11 mouse cellular contexts compared by ENCODE assay signal in genomic region chr2:154294746-154295145, GRCm38 (mm10). TPM values are rescaled to one million over a fixed set of nuclear protein-coding genes. Genes with fewer than 3 reads are reported as not detected.
A peak's percentile ranks its signal among the peaks of the same experiment; 100 is the strongest.
DNase-seq lines count a peak whose midpoint lies in the region; ATAC-seq lines count a peak whose summit lies in the region.
"Not testable (repeated sequence)": the region's sequence is repeated elsewhere in the genome, so short reads cannot be mapped to it uniquely, and the experiment has no call there.
"Had no signal": no experiment of that assay in that cellular context is flagged by ENCODE, and none has a peak within 500 bp of the region (broad histone marks: within the 10 kb centered on the region; RNA-seq: fewer than 3 reads in every experiment).

No protein-coding gene starts in this region.

- not testable (repeated sequence) for H3K27ac ChIP-seq in heart, embryonic 11.5 days (ENCODE audit: low read depth, low read length); limb, embryonic 13.5 days; midbrain, embryonic 13.5 days

- not testable (repeated sequence) for H3K27me3 ChIP-seq in heart, embryonic 11.5 days (ENCODE audit: control insufficient read depth, insufficient read depth, low read length); limb, embryonic 13.5 days; midbrain, embryonic 13.5 days

- 5% methylated on average over 10 of the region's 10 CpGs for WGBS in heart, embryonic 11.5 days (ENCODE audit: insufficient replicate concordance)
- 3% methylated on average over 10 of the region's 10 CpGs for WGBS in limb, embryonic 13.5 days
- 1% methylated on average over 10 of the region's 10 CpGs for WGBS in midbrain, embryonic 13.5 days

- H3K4me1 ChIP-seq in heart, embryonic 11.5 days (ENCODE audit: control insufficient read depth, insufficient read depth, low read length); limb, embryonic 13.5 days; midbrain, embryonic 13.5 days (replicated peaks): not testable (repeated sequence)

- H3K9me3 ChIP-seq in heart, embryonic 11.5 days (replicated peaks; ENCODE audit: control insufficient read depth, low read length); limb, embryonic 13.5 days; midbrain, embryonic 13.5 days: not testable (repeated sequence)

- not testable (repeated sequence) for H3K36me3 ChIP-seq in heart, embryonic 11.5 days (ENCODE audit: control insufficient read depth, insufficient read depth, low read length); limb, embryonic 13.5 days; midbrain, embryonic 13.5 days

- DNase-seq in 416B (ENCODE audit: low read depth): peak; percentile 44
- DNase-seq in adrenal gland, postnatal 25 days: peak; percentile 35
- peak; percentile 51 for DNase-seq in embryo, embryonic 9.5 days (ENCODE audit: extremely low spot score)
- peak; percentile 53 for DNase-seq in kidney, adult 9 months
- peak; percentile 28 to 74 for DNase-seq in spleen, postnatal 4 days (ENCODE audit: low spot score in 2 of 2)

- not testable (repeated sequence) for H3K9ac ChIP-seq in heart, embryonic 11.5 days (ENCODE audit: low read depth, low read length); limb, embryonic 13.5 days; midbrain, embryonic 13.5 days (replicated peaks)

- peak overlapping the region; percentile 24; the same call in 1 of the 2 replicates for H3K4me2 ChIP-seq in heart, embryonic 11.5 days
- H3K4me2 ChIP-seq in limb, embryonic 13.5 days (replicated peaks): peak overlapping the region; percentile 27; the same call in 1 of the 2 replicates
- 0 out of 2 replicates have a peak overlapping the region, but pooled peaks have one; percentile 17 for H3K4me2 ChIP-seq in midbrain, embryonic 13.5 days (replicated peaks)

- ATAC-seq in heart, embryonic 11.5 days (replicated peaks; ENCODE audit: insufficient number of reproducible peaks, low FRiP score, low TSS enrichment); limb, embryonic 13.5 days (ENCODE audit: low FRiP score, low read depth); midbrain, embryonic 13.5 days: not testable (repeated sequence)

- not testable (repeated sequence) for H3K4me3 ChIP-seq in heart, embryonic 11.5 days (ENCODE audit: low read depth, low read length); limb, embryonic 13.5 days; midbrain, embryonic 13.5 days (replicated peaks)

RNA-seq across cellular contexts. Expression of gene Bpifb9b, which starts 12.3 kb away (rescaled TPM):
- total RNA-seq in adrenal gland, postnatal 25 days (2021): not detected in 2 replicates
- not detected in 2 replicates for polyA plus RNA-seq in heart, embryonic 11.5 days (2014; fragmentation: Nextera tagmentation; extraction: Ambion mirVana)
- not detected in 2 replicates for polyA plus RNA-seq in limb, embryonic 13.5 days (2015; fragmentation: Nextera tagmentation; extraction: Ambion mirVana)
- not detected in 2 replicates for polyA plus RNA-seq in midbrain, embryonic 13.5 days (2015; fragmentation: Nextera tagmentation; extraction: Ambion mirVana)
- total RNA-seq: monocyte, adult 5-6 weeks had no signal
- polyA plus RNA-seq: C2C12; intestine, embryonic 16.5 days had no signal

RNA-seq across cellular contexts. Expression of gene Bpifb9a, which starts 37.1 kb away (rescaled TPM):
- total RNA-seq in adrenal gland, postnatal 25 days (2021): not detected in 2 replicates
- not detected in 2 replicates for polyA plus RNA-seq in heart, embryonic 11.5 days (2014; fragmentation: Nextera tagmentation; extraction: Ambion mirVana)
- polyA plus RNA-seq in limb, embryonic 13.5 days (2015; fragmentation: Nextera tagmentation; extraction: Ambion mirVana): not detected in 2 replicates
- not detected in 2 replicates for polyA plus RNA-seq in midbrain, embryonic 13.5 days (2015; fragmentation: Nextera tagmentation; extraction: Ambion mirVana)
- total RNA-seq: monocyte, adult 5-6 weeks had no signal
- polyA plus RNA-seq: C2C12; intestine, embryonic 16.5 days had no signal
